Mouse (Mus musculus): ENCODE measurements around the gene Nkpd1. TPM values are rescaled to one million over a fixed set of nuclear protein-coding genes. Genes with fewer than 3 reads are reported as not detected.

The Nkpd1 gene
- polyA plus RNA-seq, 1 experiment from 2014 or later: 0.17 TPM

DNA sequence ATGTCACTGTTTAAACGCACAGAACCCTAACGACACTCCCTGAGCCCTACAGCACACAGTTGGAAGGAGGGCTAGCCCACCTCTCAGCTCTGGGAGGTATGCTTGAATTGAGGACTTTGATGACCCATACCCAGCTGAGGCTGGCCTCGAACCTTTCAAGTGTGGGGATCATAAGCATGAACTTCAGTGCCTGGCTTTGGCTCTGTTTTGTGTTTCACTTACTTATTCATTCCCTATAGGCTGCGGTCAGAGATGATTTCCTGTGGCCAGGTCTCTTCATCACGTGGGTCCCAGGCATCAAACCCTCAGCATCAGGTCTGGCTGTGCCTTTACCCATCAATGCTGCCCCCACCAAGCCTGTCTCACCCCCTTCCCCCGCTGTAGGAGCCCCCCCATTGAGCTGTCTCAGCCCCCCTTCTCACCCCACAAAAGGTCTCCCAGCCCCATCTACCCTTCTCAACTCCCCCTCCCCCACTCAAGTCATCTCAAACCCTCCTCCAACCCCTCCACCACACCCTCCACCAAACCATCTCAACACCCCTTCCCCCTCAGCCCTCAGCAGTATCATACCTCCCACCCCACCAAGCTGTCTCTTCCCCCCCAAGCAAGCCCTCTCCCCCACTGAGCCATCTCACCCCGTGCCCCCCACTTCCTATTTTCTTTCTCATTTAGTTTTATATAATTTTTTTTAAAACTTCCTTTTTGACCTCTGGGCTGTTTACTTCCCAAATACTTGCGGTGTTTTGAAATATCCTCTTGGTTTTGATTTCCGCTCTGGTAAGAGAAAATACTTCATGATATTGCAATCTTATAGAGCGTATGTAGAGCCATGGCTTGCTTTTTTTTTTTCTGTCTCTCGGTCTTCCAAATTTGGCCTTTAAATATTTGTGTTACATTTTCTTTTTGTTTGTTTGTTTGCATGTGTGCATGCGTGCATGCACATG lies 16.9 kb upstream of the Nkpd1 start:
- Histone ChIP-seq H3K27ac (ENCODE audit: low read depth, low read length) (no peak overlapping the region), H3K4me3 (ENCODE audit: low read depth, low read length) (no peak overlapping the region), H3K9me3 (ENCODE audit: control insufficient read depth, low read length) (no peaks in the 10 kb centered on the region), H3K9ac (ENCODE audit: low read depth, low read length) (no peak overlapping the region), H3K27me3 (ENCODE audit: control insufficient read depth, insufficient read depth, low read length) (no peaks in the 10 kb centered on the region), H3K4me2 (replicated peaks; ENCODE audit: low read depth, low read length) (no peak overlapping the region), H3K4me1 (replicated peaks; ENCODE audit: control insufficient read depth, insufficient read depth, low read length) (no peaks in the 10 kb centered on the region), H3K36me3 (ENCODE audit: control insufficient read depth, insufficient read depth, low read length) (no peaks in the 10 kb centered on the region)
- 73% methylated on average over 12 of the region's 12 CpGs for WGBS
- DNase-seq (ENCODE audit: low spot score): no peak
- no peak for ATAC-seq (ENCODE audit: low FRiP score)

DNA sequence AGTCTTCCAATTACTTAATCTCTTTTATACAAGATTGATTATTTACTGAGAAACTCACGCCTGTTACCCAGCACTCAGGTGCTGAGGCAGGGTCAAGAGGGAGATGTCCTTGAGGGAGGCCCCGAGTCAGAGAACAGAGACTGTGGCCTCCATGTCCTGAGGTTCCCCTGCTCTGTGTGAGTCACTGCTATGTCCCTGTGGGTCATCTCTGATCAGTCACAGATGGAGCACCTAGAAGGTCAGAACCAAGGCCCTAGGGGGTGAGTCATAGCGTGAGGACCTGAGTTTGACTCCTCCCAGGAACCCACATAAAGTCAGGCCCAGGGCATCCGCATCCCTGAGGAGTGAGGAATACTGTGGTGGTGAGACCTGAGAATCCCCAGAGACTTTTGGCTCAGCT lies 16.0 kb upstream of the Nkpd1 start:
- ATAC-seq (ENCODE audit: low FRiP score): no peak
- Histone ChIP-seq H3K9me3 (ENCODE audit: control insufficient read depth, low read length) (no peaks in the 10 kb centered on the region), H3K27me3 (ENCODE audit: control insufficient read depth, insufficient read depth, low read length) (no peaks in the 10 kb centered on the region), H3K36me3 (ENCODE audit: control insufficient read depth, insufficient read depth, low read length) (no peaks in the 10 kb centered on the region), H3K4me1 (replicated peaks; ENCODE audit: control insufficient read depth, insufficient read depth, low read length) (no peaks in the 10 kb centered on the region), H3K9ac (ENCODE audit: low read depth, low read length) (no peak overlapping the region), H3K4me3 (ENCODE audit: low read depth, low read length) (no peak overlapping the region), H3K4me2 (replicated peaks; ENCODE audit: low read depth, low read length) (no peak overlapping the region), H3K27ac (ENCODE audit: low read depth, low read length) (no peak overlapping the region)
- no peak for DNase-seq (ENCODE audit: low spot score)
- 77% methylated on average over 4 of the region's 4 CpGs for WGBS

DNA sequence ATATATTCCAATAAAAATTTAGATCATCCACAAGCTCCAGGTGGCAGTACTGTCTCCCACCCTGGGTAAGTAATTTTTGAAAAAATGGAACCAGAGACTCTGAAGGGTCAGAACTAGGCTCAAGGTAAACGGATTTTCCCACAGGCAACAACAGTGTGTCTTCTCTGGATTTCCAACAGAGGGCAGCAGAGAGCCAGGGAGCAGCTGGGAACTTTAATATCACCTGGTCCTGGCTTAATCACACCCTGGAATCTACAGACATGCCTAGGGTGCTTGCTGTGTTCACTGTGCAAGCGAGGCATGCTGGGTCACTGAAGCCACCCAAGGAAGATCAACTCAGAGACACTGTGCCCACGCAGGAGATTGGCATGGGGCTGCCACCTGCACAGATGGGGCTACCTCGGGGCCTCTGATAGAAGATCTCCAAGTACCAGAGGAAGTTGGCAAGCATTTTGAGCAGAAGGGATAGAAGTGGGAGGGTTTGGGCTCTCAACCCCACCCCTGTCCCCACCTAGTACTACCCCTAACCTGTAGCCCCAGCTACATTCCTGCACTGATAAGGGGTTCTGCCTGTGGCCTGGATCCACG lies 14.1 kb upstream of the Nkpd1 start:
- Histone ChIP-seq H3K27ac (ENCODE audit: low read depth, low read length) (no peak overlapping the region), H3K36me3 (ENCODE audit: control insufficient read depth, insufficient read depth, low read length) (no peaks in the 10 kb centered on the region), H3K9me3 (ENCODE audit: control insufficient read depth, low read length) (no peaks in the 10 kb centered on the region), H3K4me3 (ENCODE audit: low read depth, low read length) (no peak overlapping the region), H3K4me2 (replicated peaks; ENCODE audit: low read depth, low read length) (no peak overlapping the region), H3K4me1 (replicated peaks; ENCODE audit: control insufficient read depth, insufficient read depth, low read length) (no peaks in the 10 kb centered on the region), H3K27me3 (ENCODE audit: control insufficient read depth, insufficient read depth, low read length) (no peaks in the 10 kb centered on the region), H3K9ac (ENCODE audit: low read depth, low read length) (no peak overlapping the region)
- ATAC-seq (ENCODE audit: low FRiP score) (no peak), DNase-seq (ENCODE audit: low spot score) (peak; percentile 70)
- 41% methylated on average over 5 of the region's 5 CpGs for WGBS

DNA sequence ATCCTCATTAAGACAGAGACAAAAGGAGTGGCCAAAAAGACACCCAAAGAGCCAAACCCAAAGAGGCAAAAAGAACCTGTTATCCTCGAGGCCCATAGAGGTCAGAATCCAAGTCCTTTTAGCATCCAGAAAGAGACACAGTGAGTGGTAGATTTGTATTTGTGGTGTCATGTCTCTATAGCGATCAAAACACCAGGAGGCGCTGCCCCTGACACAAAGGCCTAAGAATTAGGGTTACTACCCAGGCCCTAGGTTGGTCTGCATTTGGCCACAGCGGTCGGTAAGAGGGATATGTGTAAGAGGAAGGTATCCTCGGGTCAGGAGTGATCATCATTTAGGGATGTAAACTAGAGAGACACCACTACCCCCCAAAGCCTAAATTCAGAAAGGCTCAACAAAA lies 11.3 kb upstream of the Nkpd1 start:
- DNase-seq (ENCODE audit: low spot score): no peak
- no peaks in the 10 kb centered on the region for H3K9me3 ChIP-seq (ENCODE audit: control insufficient read depth, low read length)
- no peak for ATAC-seq (ENCODE audit: low FRiP score)
- no peaks in the 10 kb centered on the region for H3K27me3 ChIP-seq (ENCODE audit: control insufficient read depth, insufficient read depth, low read length)
- no peaks in the 10 kb centered on the region for H3K36me3 ChIP-seq (ENCODE audit: control insufficient read depth, insufficient read depth, low read length)
- 26% methylated on average over 6 of the region's 6 CpGs for WGBS
- no peak overlapping the region for H3K27ac ChIP-seq (ENCODE audit: low read depth, low read length)
- H3K4me1 ChIP-seq (replicated peaks; ENCODE audit: control insufficient read depth, insufficient read depth, low read length): no peaks in the 10 kb centered on the region
- peak overlapping the region; percentile 79; the same call in 1 of the 2 replicates for H3K4me3 ChIP-seq (ENCODE audit: low read depth, low read length)
- peak overlapping the region; percentile 95 for H3K4me2 ChIP-seq (replicated peaks; ENCODE audit: low read depth, low read length)
- H3K9ac ChIP-seq (ENCODE audit: low read depth, low read length): no peak overlapping the region

DNA sequence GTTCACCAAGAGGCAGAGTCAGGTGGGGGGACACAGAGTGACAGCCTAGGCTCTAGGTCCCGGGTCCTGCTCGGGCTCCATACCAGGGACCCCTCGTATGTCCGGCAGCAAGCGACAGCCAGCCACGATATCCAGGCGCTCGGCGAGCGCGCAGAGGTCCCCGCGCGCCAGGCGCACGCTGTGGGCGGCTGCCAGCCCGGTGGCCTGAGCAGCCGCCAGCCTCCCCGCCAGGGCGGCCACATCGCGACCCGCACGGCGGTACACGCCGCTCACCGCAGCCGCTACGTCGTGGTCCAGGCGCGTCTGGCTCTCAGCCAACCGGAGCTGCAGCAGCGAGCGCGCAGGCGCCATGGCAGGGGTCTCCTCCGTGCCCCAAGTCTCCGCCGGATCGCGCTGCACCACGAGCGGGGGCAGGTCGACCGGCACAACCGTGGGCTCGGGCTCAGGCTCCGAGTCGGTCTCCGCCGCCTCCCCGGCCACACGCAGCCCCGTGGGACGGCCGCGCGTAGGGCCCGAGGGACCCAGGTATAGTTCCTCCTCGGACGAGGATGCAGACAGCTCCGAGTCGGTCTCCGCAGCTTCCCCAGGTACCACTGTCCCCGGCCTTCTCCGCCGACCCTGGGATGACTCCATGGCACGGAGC lies 10.5 kb upstream of the Nkpd1 start:
- under 1% methylated on average over 71 of the region's 71 CpGs for WGBS
- no peaks in the 10 kb centered on the region for H3K27me3 ChIP-seq (ENCODE audit: control insufficient read depth, insufficient read depth, low read length)

DNA sequence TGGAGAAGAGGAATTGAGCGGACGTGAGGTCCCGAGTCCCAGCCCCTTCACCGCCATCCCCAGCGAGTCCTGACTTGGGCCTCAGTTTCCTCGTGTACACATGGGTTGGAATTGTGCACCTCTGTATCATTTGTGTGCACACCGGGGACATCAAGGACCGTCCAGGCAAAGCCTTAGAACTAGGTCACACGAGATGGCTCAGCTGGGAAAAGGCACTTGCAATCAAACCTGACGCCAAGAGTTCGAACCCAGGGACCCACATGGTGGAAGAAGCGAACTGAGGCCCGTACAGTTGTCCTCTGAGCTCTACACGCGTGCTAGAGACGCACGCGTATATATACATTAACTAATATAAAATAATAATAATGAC lies 10.0 kb upstream of the Nkpd1 start:
- peak; percentile 52 for DNase-seq (ENCODE audit: low spot score)
- H3K9me3 ChIP-seq (ENCODE audit: control insufficient read depth, low read length): no peaks in the 10 kb centered on the region
- H3K4me1 ChIP-seq (replicated peaks; ENCODE audit: control insufficient read depth, insufficient read depth, low read length): no peaks in the 10 kb centered on the region
- H3K27ac ChIP-seq (ENCODE audit: low read depth, low read length): peak overlapping the region; percentile 65
- H3K4me3 ChIP-seq (ENCODE audit: low read depth, low read length): peak overlapping the region; percentile 79
- H3K27me3 ChIP-seq (ENCODE audit: control insufficient read depth, insufficient read depth, low read length): no peaks in the 10 kb centered on the region
- peak overlapping the region; percentile 95 for H3K4me2 ChIP-seq (replicated peaks; ENCODE audit: low read depth, low read length)
- H3K36me3 ChIP-seq (ENCODE audit: control insufficient read depth, insufficient read depth, low read length): no peaks in the 10 kb centered on the region
- peak overlapping the region; percentile 86 for H3K9ac ChIP-seq (ENCODE audit: low read depth, low read length)
- no peak; the same call in 1 of the 2 replicates for ATAC-seq (ENCODE audit: low FRiP score)
- WGBS: 3% methylated on average over 18 of the region's 18 CpGs

More for the DNA sequence above, 10.5 kb upstream of the Nkpd1 start:
- H3K9me3 ChIP-seq (ENCODE audit: control insufficient read depth, low read length): no peaks in the 10 kb centered on the region
- H3K4me2 ChIP-seq (replicated peaks; ENCODE audit: low read depth, low read length): peak overlapping the region; percentile 95
- peak overlapping the region; percentile 79 for H3K4me3 ChIP-seq (ENCODE audit: low read depth, low read length)
- ATAC-seq (ENCODE audit: low FRiP score) (peak; percentile 23), DNase-seq (ENCODE audit: low spot score) (peak; percentile 83)
- peak overlapping the region; percentile 65 for H3K27ac ChIP-seq (ENCODE audit: low read depth, low read length)
- no peaks in the 10 kb centered on the region for H3K4me1 ChIP-seq (replicated peaks; ENCODE audit: control insufficient read depth, insufficient read depth, low read length)
- peak overlapping the region; percentile 86 for H3K9ac ChIP-seq (ENCODE audit: low read depth, low read length)
- no peaks in the 10 kb centered on the region for H3K36me3 ChIP-seq (ENCODE audit: control insufficient read depth, insufficient read depth, low read length)

DNA sequence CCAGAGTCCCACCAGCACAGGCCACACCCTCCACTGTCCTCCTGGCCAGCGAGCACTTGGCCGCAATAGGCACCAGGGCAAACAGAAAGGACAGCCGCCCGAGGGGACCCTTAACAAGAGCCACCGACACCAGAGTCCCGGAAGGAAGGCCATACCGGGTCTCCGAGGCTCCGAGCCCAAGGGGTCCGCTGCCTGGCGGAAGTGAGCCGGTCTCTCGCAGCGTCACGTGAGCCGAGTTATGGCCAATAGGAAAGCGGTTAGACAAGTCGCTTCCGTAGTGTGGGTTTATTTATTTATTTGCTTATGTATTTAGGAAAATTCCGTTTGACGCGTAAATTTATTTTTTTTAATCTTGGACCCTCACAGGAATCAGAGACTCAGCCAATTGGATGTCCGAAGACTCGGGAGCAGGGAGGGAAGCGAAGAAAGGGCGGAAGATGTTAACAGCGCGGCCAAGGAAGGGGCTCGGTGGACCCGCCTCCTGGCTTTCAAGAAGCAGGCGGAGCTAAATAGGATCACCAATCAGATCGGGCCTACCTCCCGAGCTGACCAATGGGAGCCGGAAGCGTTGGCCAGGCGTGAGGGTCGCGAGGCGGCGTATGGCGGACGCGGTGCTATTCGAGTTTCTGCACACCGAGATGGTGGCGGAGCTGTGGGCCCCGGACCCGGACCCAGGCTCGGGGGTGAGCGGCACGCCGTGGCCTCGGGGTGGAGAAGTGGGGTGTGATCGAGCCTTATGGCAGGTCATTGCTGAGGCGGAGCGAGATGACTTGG lies 9.3 kb upstream of the Nkpd1 start, which contains the start of the genes Bloc1s3 and Trappc6a:
Bloc1s3 (minus strand) TSS at position 218 of the 774 bp plus-strand sequence.
Trappc6a (plus strand) TSS at position 246 of the 774 bp plus-strand sequence.
- no peaks in the 10 kb centered on the region for H3K27me3 ChIP-seq (ENCODE audit: control insufficient read depth, insufficient read depth, low read length)
- H3K4me3 ChIP-seq (ENCODE audit: low read depth, low read length): peak within 1 kb of the TSS; percentile 79
- H3K27ac ChIP-seq (ENCODE audit: low read depth, low read length): peak within 1 kb of the TSS; percentile 65
- H3K9ac ChIP-seq (ENCODE audit: low read depth, low read length): peak within 1 kb of the TSS; percentile 86
- WGBS: under 1% methylated on average over 55 of the region's 56 CpGs
- H3K36me3 ChIP-seq (ENCODE audit: control insufficient read depth, insufficient read depth, low read length): no peaks in the 10 kb centered on the region
- H3K9me3 ChIP-seq (ENCODE audit: control insufficient read depth, low read length): no peaks in the 10 kb centered on the region
- no peaks in the 10 kb centered on the region for H3K4me1 ChIP-seq (replicated peaks; ENCODE audit: control insufficient read depth, insufficient read depth, low read length)
- H3K4me2 ChIP-seq (replicated peaks; ENCODE audit: low read depth, low read length): peak within 1 kb of the TSS; percentile 95
- DNase-seq (ENCODE audit: low spot score): peak; percentile 92
- peak; percentile 96 for ATAC-seq (ENCODE audit: low FRiP score)

DNA sequence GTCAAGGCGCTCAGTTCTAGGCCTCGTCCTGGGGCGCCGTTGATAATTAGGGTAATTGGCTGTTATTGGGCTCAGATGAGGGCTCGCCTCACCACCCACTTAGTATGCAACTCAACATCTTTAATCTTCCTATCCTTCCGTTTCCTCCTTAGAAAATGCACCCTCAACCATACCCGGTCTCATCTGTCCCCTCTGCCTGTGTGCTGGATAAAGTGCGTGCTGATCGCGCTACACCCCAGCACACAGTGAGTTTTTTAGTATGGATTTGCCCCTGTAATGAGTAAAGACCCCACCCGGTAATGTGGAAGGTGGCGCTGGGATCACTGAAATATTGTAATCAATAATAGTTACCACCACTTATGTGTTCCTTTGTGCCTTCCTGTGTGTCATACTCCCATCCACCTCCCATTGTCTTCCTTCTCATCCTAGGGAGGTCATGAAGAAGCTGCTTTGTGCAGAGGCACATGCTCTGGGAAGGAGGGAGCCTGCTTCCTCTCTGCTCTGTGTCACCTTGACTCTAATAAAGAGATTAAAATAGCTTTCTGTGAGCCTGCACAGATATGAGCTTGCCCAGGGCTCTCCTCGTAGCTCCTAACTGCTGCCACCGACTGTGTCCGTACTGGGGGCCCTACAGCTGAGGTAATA lies 8.6 kb upstream of the Nkpd1 start:
- H3K27ac ChIP-seq (ENCODE audit: low read depth, low read length): peak overlapping the region; percentile 56
- 12% methylated on average over 15 of the region's 15 CpGs for WGBS

More for the DNA sequence above, 8.6 kb upstream of the Nkpd1 start:
- DNase-seq (ENCODE audit: low spot score) (no peak), ATAC-seq (ENCODE audit: low FRiP score) (peak; percentile 10; the same call in 1 of the 2 replicates)
- Histone ChIP-seq H3K9ac (ENCODE audit: low read depth, low read length) (peak overlapping the region; percentile 86), H3K4me3 (ENCODE audit: low read depth, low read length) (peak overlapping the region; percentile 79), H3K27me3 (ENCODE audit: control insufficient read depth, insufficient read depth, low read length) (no peaks in the 10 kb centered on the region), H3K36me3 (ENCODE audit: control insufficient read depth, insufficient read depth, low read length) (no peaks in the 10 kb centered on the region), H3K9me3 (ENCODE audit: control insufficient read depth, low read length) (no peaks in the 10 kb centered on the region), H3K4me2 (replicated peaks; ENCODE audit: low read depth, low read length) (peak overlapping the region; percentile 95), H3K4me1 (replicated peaks; ENCODE audit: control insufficient read depth, insufficient read depth, low read length) (no peaks in the 10 kb centered on the region)
